Mouse (Mus musculus) colon, adult 2 months (tissue): Measurements from ENCODE around the gene Lrrc43. TPM values are rescaled to one million over a fixed set of nuclear protein-coding genes. Genes with fewer than 3 reads are reported as not detected.

Experiments used
- polyA plus RNA-seq: library from polyadenylated mRNA; depleted of rRNA; stranded (reverse); fragments of >200 nt; gene quantifications from 2 replicates; pipeline ENCODE4 v1.2.3, GENCODE M21; 2012; rRNA removed

Lrrc43 gene
- not detected in 2 replicates for polyA plus RNA-seq

GRCm38 (mm10) chr5:123489112-123489785 is at the start of gene Lrrc43, which contains the start of gene Il31:
Gene Lrrc43 (plus strand): TSS chr5:123489305.
Gene Il31 (minus strand): TSS chr5:123489489.

GRCm38 (mm10) chr5:123510160-123510559 is 21.1 kb downstream of the Lrrc43 start, which contains the start of gene B3gnt4:
Gene B3gnt4 (plus strand): TSS chr5:123510460.

GRCm38 (mm10) chr5:123523692-123524392 is 34.7 kb downstream of the Lrrc43 start, which contains the start of gene Diablo:
Gene Diablo (minus strand): TSS chr5:123524176.

GRCm38 (mm10) chr5:123525281-123525680 is 36.2 kb downstream of the Lrrc43 start, which contains the start of gene Gm49027:
Gene Gm49027 (minus strand): TSS chr5:123525488.

Other genes with a start within 250 kb of the Lrrc43 start
- 0.66 and 0.76 TPM in 2 replicates for gene Wdr66, start 237.2 kb upstream of the Lrrc43 start, polyA plus RNA-seq
- gene Bcl7a, start 145.5 kb upstream of the Lrrc43 start, polyA plus RNA-seq: 4.5 and 4.9 TPM in 2 replicates
- 53.0 and 82.7 TPM in 2 replicates for gene Mlxip, start 94.5 kb upstream of the Lrrc43 start, polyA plus RNA-seq
- gene Il31, start 184 bp downstream of the Lrrc43 start, polyA plus RNA-seq: not detected in 2 replicates
- 0.33 TPM in 1 of 2 replicates, not detected in the other for gene B3gnt4, start 21.2 kb downstream of the Lrrc43 start, polyA plus RNA-seq
- gene Diablo, start 34.9 kb downstream of the Lrrc43 start, polyA plus RNA-seq: 37.9 and 38.2 TPM in 2 replicates
- 19.5 and 21.7 TPM in 2 replicates for gene Gm49027, start 36.2 kb downstream of the Lrrc43 start, polyA plus RNA-seq
- gene Vps33a, start 83.7 kb downstream of the Lrrc43 start, polyA plus RNA-seq: 8.8 and 11.2 TPM in 2 replicates
- gene Clip1, start 195.3 kb downstream of the Lrrc43 start, polyA plus RNA-seq: 12.9 and 13.1 TPM in 2 replicates
- 24.9 and 25.6 TPM in 2 replicates for gene Zcchc8, start 231.8 kb downstream of the Lrrc43 start, polyA plus RNA-seq